Mouse (Mus musculus): ENCODE data around the gene Chn2. TPM values are rescaled to one million over a fixed set of nuclear protein-coding genes. Genes with fewer than 3 reads are reported as not detected.

Gene Chn2
- total RNA-seq, 1 experiment from 2014 or later, result 15.8 TPM

Other genes with a start within 250 kb of the Chn2 start
- gene Tril, start 218.7 kb upstream of the Chn2 start, total RNA-seq (2017), result 0.10 TPM in 1 of 2 replicates, not detected in the other
- not detected in 2 replicates for gene Cpvl, start 60.9 kb upstream of the Chn2 start, total RNA-seq (2017)

Measured in hematopoietic stem cell, adult 5-6 weeks (primary cell).